Mouse (Mus musculus): ENCODE data around the gene A830031A19Rik.

Gene A830031A19Rik

GRCm38 (mm10) chr11:24095656-24096353 is 21.0 kb upstream of the A830031A19Rik start:
- in situ Hi-C loops (cut with MboI, MseI), result no loop called here

GRCm38 (mm10) chr11:24095236-24095635 is 20.4 kb upstream of the A830031A19Rik start:
- in situ Hi-C loops (cut with MboI, MseI), result no loop called here

- in situ Hi-C loops (cut with MboI, MseI), result no loop called here
Measured at GRCm38 (mm10) chr11:24094086-24094487, 19.2 kb upstream of the A830031A19Rik start.

- in situ Hi-C loops (cut with MboI, MseI), result no loop called here
Measured at GRCm38 (mm10) chr11:24092618-24093017, 17.8 kb upstream of the A830031A19Rik start.

- in situ Hi-C loops (cut with MboI, MseI), result no loop called here
Measured at GRCm38 (mm10) chr11:24091393-24092080, 16.7 kb upstream of the A830031A19Rik start.

GRCm38 (mm10) chr11:24090443-24090842 is 15.6 kb upstream of the A830031A19Rik start:
- in situ Hi-C loops (cut with MboI, MseI), result no loop called here

GRCm38 (mm10) chr11:24087069-24087468 is 12.2 kb upstream of the A830031A19Rik start:
- in situ Hi-C loops (cut with MboI, MseI), result no loop called here

GRCm38 (mm10) chr11:24085986-24086385 is 11.1 kb upstream of the A830031A19Rik start:
- in situ Hi-C loops (cut with MboI, MseI), result no loop called here

- in situ Hi-C loops (cut with MboI, MseI), result no loop called here
Measured at GRCm38 (mm10) chr11:24084590-24084989, 9.7 kb upstream of the A830031A19Rik start.

GRCm38 (mm10) chr11:24084077-24084476 is 9.2 kb upstream of the A830031A19Rik start:
- in situ Hi-C loops (cut with MboI, MseI), result no loop called here

GRCm38 (mm10) chr11:24083423-24083822 is 8.6 kb upstream of the A830031A19Rik start:
- in situ Hi-C loops (cut with MboI, MseI), result no loop called here

GRCm38 (mm10) chr11:24083076-24083405 is 8.2 kb upstream of the A830031A19Rik start:
- in situ Hi-C loops (cut with MboI, MseI), result no loop called here

- in situ Hi-C loops (cut with MboI, MseI), result no loop called here
Measured at GRCm38 (mm10) chr11:24082385-24083075, 7.7 kb upstream of the A830031A19Rik start.

- in situ Hi-C loops (cut with MboI, MseI), result no loop called here
Measured at GRCm38 (mm10) chr11:24081687-24082384, 7.0 kb upstream of the A830031A19Rik start.

GRCm38 (mm10) chr11:24081016-24081686 is 6.3 kb upstream of the A830031A19Rik start:
- in situ Hi-C loops (cut with MboI, MseI), result no loop called here

GRCm38 (mm10) chr11:24080541-24080940 is 5.7 kb upstream of the A830031A19Rik start:
- in situ Hi-C loops (cut with MboI, MseI), result no loop called here

GRCm38 (mm10) chr11:24079392-24080391 is 4.8 kb upstream of the A830031A19Rik start:
- in situ Hi-C loops (cut with MboI, MseI), result no loop called here

- in situ Hi-C loops (cut with MboI, MseI), result no loop called here
Measured at GRCm38 (mm10) chr11:24078706-24079316, 4.0 kb upstream of the A830031A19Rik start.

GRCm38 (mm10) chr11:24077795-24078705 is 3.2 kb upstream of the A830031A19Rik start, which contains the start of gene Bcl11a:
Gene Bcl11a (plus strand): TSS chr11:24078056.
- in situ Hi-C loops (cut with MboI, MseI), result no loop called here

All from T-helper 1 cell (primary cell).